Mouse (Mus musculus) ES-Bruce4 (cell line): Measurements from ENCODE around the gene Btrc.

Source experiments
- CTCF ChIP-seq: IDR thresholded peaks from one replicate; pipeline ENCODE4 v1.8.1; 2011; ENCODE audit warnings: low read depth, low read length
- POLR2A ChIP-seq: IDR thresholded peaks from one replicate; pipeline ENCODE4 v1.8.1; 2011; ENCODE audit warnings: low read length; ENCODE audit not compliant: insufficient read depth

DNA sequence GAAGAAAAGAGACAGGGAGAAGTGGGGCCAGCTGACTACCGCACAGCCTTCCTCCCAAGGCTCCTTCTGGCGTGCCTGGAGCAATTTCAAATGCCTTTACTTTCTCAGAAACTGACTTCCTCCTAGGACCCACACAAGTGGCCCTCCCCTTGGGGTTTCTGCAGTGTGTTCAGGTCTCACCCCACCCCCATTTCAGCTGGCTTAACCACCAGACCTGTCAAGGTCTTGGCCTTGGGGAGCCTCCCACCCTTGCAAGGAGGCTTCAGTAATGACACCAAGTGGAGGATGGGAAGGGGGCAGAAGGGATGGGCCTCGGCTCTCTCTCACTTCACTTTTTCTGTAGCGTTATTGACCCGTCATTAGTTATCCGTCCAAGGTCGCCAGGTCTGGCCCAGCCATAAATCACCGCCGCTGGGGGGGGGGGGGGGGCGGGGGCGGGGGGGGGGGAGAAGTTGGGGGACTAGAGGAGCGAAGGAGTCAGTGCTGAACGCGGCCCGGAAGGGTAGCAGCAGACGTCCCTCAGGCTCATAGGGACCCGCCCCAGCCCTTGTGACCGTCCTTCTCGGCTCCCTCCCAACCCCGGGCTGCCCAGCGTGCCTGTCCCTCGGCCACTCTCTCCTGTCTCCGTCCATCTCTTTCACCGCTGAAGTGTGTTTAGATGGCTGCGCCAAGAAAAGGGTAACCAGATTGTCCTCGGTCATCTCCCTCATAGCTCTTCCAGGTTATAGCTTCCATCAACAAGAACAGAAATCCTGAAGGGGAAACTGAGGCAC is 180.8 kb downstream of the Btrc start:
- no peak for TF ChIP-seq CTCF
- no peak for TF ChIP-seq POLR2A
